Mouse (Mus musculus): Measurements from ENCODE around the gene Duoxa1. TPM values are rescaled to one million over a fixed set of nuclear protein-coding genes. Genes with fewer than 3 reads are reported as not detected.
"Not testable (repeated sequence)": the region's sequence is repeated elsewhere in the genome, so short reads cannot be mapped to it uniquely, and the experiment has no call there.

Duoxa1 gene
- polyA plus RNA-seq, 1 experiment from 2014 or later, result not detected

DNA sequence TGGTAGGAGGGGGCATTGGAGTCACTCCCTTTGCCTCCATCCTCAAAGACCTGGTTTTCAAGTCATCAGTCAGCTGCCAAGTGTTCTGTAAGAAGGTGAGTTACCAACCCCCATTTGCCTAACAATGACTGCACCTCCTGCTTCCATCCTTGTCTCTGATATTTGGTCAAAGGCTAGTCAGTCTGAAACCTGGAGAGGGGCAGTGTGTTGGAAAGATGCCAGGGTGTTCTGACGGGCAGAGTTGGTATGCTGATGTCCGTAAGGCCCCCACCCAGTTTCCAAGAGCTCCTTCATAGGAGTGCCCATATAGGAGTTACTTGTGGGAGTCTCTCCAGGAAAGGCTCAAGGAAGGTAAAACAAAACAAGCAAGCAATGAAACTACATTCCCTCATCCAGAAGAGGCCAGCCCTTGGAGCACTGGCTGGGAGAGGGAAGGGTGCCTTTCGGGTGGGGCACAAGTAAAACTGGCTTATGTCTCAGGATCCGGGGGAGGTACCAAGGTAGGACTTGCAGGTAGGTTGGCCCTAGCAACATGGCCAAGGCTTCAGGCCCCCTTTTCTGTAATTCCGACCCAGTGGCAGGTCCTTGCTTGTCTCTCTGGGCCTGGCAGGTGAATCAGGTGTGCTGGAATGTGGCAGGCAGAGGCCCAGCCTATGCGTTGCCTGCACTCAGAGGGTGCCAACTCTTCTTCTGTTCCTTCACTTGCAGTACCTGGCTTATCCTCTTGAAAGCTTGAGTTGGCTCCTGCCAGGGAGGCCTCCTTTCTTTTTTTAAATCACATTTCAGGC is 31.8 kb upstream of the Duoxa1 start:
- Histone ChIP-seq H3K27me3 (replicated peaks; ENCODE audit: control insufficient read depth, insufficient read depth, low read length) (no peaks in the 10 kb centered on the region), H3K4me1 (replicated peaks; ENCODE audit: control insufficient read depth, insufficient read depth, low read length) (peaks cover 12% of the 10 kb centered on the region), H3K36me3 (ENCODE audit: control insufficient read depth, insufficient read depth, low read length) (no peaks in the 10 kb centered on the region), H3K9ac (ENCODE audit: low read depth, low read length) (no peak overlapping the region), H3K4me2 (no peak overlapping the region), H3K27ac (ENCODE audit: low read depth, low read length) (no peak overlapping the region), H3K4me3 (ENCODE audit: low read depth, low read length) (no peak overlapping the region), H3K9me3 (ENCODE audit: control insufficient read depth, low read length) (no peaks in the 10 kb centered on the region)
- DNase-seq (ENCODE audit: low spot score), result no peak
- 86% methylated on average over 6 of the region's 6 CpGs for WGBS
- no peak for ATAC-seq (replicated peaks; ENCODE audit: low FRiP score)

DNA sequence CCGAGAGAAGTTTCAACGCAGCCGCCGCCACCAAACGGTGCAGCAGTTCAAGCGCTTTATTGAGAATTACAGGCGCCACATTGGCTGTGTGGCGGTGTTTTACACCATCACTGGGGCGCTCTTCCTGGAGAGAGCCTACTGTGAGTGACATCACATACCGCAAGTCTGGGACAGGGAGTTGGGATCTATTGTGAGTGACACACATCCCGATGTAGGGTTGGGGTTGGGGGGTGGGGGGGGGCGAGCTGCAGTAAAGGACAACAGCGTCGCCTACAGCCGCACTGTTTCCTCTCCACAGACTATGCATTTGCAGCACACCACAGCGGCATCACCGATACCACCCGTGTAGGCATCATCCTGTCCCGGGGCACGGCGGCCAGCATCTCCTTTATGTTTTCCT is 23.8 kb upstream of the Duoxa1 start:
- WGBS, result 50% methylated on average over 21 of the region's 21 CpGs
- H3K27ac ChIP-seq (ENCODE audit: low read depth, low read length), result no peak overlapping the region
- no peak for ATAC-seq (replicated peaks; ENCODE audit: low FRiP score)
- no peaks in the 10 kb centered on the region for H3K36me3 ChIP-seq (ENCODE audit: control insufficient read depth, insufficient read depth, low read length)
- H3K4me3 ChIP-seq (ENCODE audit: low read depth, low read length), result no peak overlapping the region
- no peak overlapping the region for H3K9ac ChIP-seq (ENCODE audit: low read depth, low read length)
- no peak for DNase-seq (ENCODE audit: low spot score)
- no peak overlapping the region for H3K4me2 ChIP-seq
- H3K4me1 ChIP-seq (replicated peaks; ENCODE audit: control insufficient read depth, insufficient read depth, low read length), result no peaks in the 10 kb centered on the region
- H3K9me3 ChIP-seq (ENCODE audit: control insufficient read depth, low read length), result no peaks in the 10 kb centered on the region
- H3K27me3 ChIP-seq (replicated peaks; ENCODE audit: control insufficient read depth, insufficient read depth, low read length), result no peaks in the 10 kb centered on the region

DNA sequence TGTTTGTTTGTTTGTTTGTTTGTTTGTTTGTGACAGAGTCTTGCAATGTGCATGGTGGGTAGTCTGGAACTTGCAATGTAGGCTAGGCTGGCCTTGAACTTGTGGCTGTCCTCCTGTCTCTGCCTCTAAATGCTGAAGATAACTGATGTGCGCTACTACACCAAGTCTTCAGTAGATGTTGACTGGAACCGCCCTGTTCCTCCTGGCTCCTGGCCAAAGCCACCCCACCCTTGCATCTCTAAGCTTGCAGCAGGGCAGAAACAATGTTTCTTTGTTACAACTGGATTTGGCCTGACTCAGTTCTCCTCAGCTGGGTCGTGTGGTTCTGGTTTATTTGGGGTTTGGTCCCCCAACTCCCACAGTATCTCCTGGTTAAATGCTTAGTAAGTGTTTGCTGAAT is 20.6 kb upstream of the Duoxa1 start:
- no peak for ATAC-seq (replicated peaks; ENCODE audit: low FRiP score)
- no peak overlapping the region for H3K27ac ChIP-seq (ENCODE audit: low read depth, low read length)
- DNase-seq (ENCODE audit: low spot score), result no peak
- H3K9ac ChIP-seq (ENCODE audit: low read depth, low read length), result no peak overlapping the region
- H3K9me3 ChIP-seq (ENCODE audit: control insufficient read depth, low read length), result no peaks in the 10 kb centered on the region
- no peaks in the 10 kb centered on the region for H3K4me1 ChIP-seq (replicated peaks; ENCODE audit: control insufficient read depth, insufficient read depth, low read length)
- H3K4me3 ChIP-seq (ENCODE audit: low read depth, low read length), result no peak overlapping the region
- H3K27me3 ChIP-seq (replicated peaks; ENCODE audit: control insufficient read depth, insufficient read depth, low read length), result no peaks in the 10 kb centered on the region
- no peaks in the 10 kb centered on the region for H3K36me3 ChIP-seq (ENCODE audit: control insufficient read depth, insufficient read depth, low read length)
- H3K4me2 ChIP-seq, result no peak overlapping the region
- 68% methylated on average over 3 of the region's 3 CpGs for WGBS

DNA sequence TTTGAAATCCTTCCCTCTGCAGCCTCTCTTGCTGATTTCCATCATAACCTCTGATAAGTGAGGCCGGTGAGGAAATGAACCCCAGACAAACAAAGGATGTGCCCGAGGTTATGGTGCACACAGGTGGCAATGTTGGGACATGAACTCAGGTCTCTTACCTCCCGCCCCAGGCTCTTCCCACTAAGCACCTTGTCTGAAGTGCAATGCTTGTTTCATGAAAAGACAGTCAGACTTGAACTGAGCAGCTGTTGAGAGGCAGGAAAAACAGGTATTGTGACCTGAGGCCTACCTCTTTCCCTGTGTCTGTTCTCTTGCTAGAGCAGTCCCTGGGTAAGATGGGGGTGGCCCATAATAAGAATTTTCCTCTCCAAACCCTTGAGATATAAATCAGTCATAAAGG is 18.7 kb upstream of the Duoxa1 start:
- no peak overlapping the region for H3K27ac ChIP-seq (ENCODE audit: low read depth, low read length)
- no peak overlapping the region for H3K4me3 ChIP-seq (ENCODE audit: low read depth, low read length)
- H3K9ac ChIP-seq (ENCODE audit: low read depth, low read length), result no peak overlapping the region
- ATAC-seq (replicated peaks; ENCODE audit: low FRiP score) (no peak), DNase-seq (ENCODE audit: low spot score) (no peak)
- H3K9me3 ChIP-seq (ENCODE audit: control insufficient read depth, low read length), result no peaks in the 10 kb centered on the region
- H3K4me1 ChIP-seq (replicated peaks; ENCODE audit: control insufficient read depth, insufficient read depth, low read length), result no peaks in the 10 kb centered on the region
- no peaks in the 10 kb centered on the region for H3K36me3 ChIP-seq (ENCODE audit: control insufficient read depth, insufficient read depth, low read length)
- H3K27me3 ChIP-seq (replicated peaks; ENCODE audit: control insufficient read depth, insufficient read depth, low read length), result no peaks in the 10 kb centered on the region
- 76% methylated on average over 3 of the region's 3 CpGs for WGBS
- no peak overlapping the region for H3K4me2 ChIP-seq

DNA sequence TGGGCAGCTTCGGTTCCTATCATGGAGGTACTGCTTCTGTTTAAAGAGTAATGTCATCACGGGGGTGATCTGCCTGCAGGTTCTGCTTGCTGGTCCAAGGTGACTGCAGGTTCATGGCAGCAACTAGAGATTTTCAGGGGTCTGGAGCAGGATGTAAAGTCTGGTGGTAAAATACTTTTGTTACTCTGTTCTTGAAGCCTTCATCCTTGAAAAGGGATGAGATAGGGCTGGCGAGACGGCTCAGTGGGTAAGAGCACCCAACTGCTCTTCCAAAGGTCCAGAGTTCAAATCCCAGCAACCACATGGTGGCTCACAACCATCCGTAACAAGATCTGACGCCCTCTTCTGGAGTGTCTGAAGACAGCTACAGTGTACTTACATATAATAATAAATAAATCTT is 16.8 kb upstream of the Duoxa1 start:
- not testable (repeated sequence) for H3K27me3 ChIP-seq (replicated peaks; ENCODE audit: control insufficient read depth, insufficient read depth, low read length); H3K4me2 ChIP-seq; H3K27ac ChIP-seq (ENCODE audit: low read depth, low read length); ATAC-seq (replicated peaks; ENCODE audit: low FRiP score); H3K36me3 ChIP-seq (ENCODE audit: control insufficient read depth, insufficient read depth, low read length); DNase-seq (ENCODE audit: low spot score); H3K9ac ChIP-seq (ENCODE audit: low read depth, low read length); H3K4me3 ChIP-seq (ENCODE audit: low read depth, low read length); H3K9me3 ChIP-seq (ENCODE audit: control insufficient read depth, low read length); H3K4me1 ChIP-seq (replicated peaks; ENCODE audit: control insufficient read depth, insufficient read depth, low read length)
- WGBS, result 77% methylated on average over 4 of the region's 6 CpGs

DNA sequence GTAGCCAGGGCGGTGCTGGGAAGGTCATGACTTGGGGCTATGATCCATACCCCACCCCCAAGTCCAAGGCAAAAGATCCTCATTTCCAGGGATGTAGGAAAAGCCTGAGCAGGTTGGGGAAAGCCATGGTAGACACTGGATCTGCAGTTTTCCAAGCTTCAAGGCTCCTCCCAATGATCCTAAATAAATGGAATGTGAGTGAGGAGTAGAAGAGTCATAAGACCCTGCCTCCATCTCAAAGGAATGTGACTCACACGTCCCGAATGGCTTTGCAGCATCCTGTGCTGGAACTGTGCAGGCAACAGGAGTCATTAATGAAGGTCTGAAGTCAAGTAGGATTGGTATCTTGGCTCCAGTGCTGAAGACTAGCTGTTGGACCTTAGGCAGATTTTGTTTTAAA is 14.5 kb upstream of the Duoxa1 start:
- 61% methylated on average over 3 of the region's 3 CpGs for WGBS
- Histone ChIP-seq H3K9me3 (ENCODE audit: control insufficient read depth, low read length) (no peaks in the 10 kb centered on the region), H3K27ac (ENCODE audit: low read depth, low read length) (no peak overlapping the region), H3K4me2 (no peak overlapping the region), H3K27me3 (replicated peaks; ENCODE audit: control insufficient read depth, insufficient read depth, low read length) (no peaks in the 10 kb centered on the region), H3K4me1 (replicated peaks; ENCODE audit: control insufficient read depth, insufficient read depth, low read length) (no peaks in the 10 kb centered on the region), H3K9ac (ENCODE audit: low read depth, low read length) (no peak overlapping the region), H3K4me3 (ENCODE audit: low read depth, low read length) (no peak overlapping the region), H3K36me3 (ENCODE audit: control insufficient read depth, insufficient read depth, low read length) (no peaks in the 10 kb centered on the region)
- ATAC-seq (replicated peaks; ENCODE audit: low FRiP score) (no peak), DNase-seq (ENCODE audit: low spot score) (no peak)

DNA sequence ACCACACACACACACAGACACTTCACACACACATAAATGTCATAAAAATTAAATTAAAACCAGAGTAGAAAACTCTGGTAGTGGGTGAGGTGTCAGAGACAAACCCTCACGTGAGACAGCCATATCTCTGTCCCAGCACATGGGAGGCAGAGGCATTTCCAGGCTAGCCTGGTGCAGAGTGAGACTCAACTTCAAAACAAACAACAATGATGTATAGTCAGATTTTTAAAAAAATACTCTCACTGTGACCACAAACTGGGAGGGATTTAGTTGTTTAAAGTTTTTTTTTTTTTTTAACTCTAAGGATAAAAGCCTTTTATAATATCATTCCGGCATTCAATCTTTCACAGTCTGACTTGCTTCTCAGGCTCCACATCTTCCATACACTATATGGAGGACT is 11.8 kb upstream of the Duoxa1 start:
- H3K9me3 ChIP-seq (ENCODE audit: control insufficient read depth, low read length), result no peaks in the 10 kb centered on the region
- H3K27me3 ChIP-seq (replicated peaks; ENCODE audit: control insufficient read depth, insufficient read depth, low read length), result no peaks in the 10 kb centered on the region
- no peak overlapping the region for H3K4me2 ChIP-seq
- H3K27ac ChIP-seq (ENCODE audit: low read depth, low read length), result no peak overlapping the region
- 83% methylated on average over 2 of the region's 2 CpGs for WGBS
- H3K4me3 ChIP-seq (ENCODE audit: low read depth, low read length), result no peak overlapping the region
- H3K36me3 ChIP-seq (ENCODE audit: control insufficient read depth, insufficient read depth, low read length), result no peaks in the 10 kb centered on the region
- DNase-seq (ENCODE audit: low spot score) (no peak), ATAC-seq (replicated peaks; ENCODE audit: low FRiP score) (no peak)
- no peaks in the 10 kb centered on the region for H3K4me1 ChIP-seq (replicated peaks; ENCODE audit: control insufficient read depth, insufficient read depth, low read length)
- H3K9ac ChIP-seq (ENCODE audit: low read depth, low read length), result no peak overlapping the region

GRCm38 (mm10) chr2:122324586-122324985 is 11.1 kb upstream of the Duoxa1 start:
- no peaks in the 10 kb centered on the region for H3K36me3 ChIP-seq (ENCODE audit: control insufficient read depth, insufficient read depth, low read length)
- no peaks in the 10 kb centered on the region for H3K9me3 ChIP-seq (ENCODE audit: control insufficient read depth, low read length)
- WGBS, result 73% methylated on average over 3 of the region's 3 CpGs
- no peaks in the 10 kb centered on the region for H3K4me1 ChIP-seq (replicated peaks; ENCODE audit: control insufficient read depth, insufficient read depth, low read length)
- DNase-seq (ENCODE audit: low spot score) (no peak), ATAC-seq (replicated peaks; ENCODE audit: low FRiP score) (no peak)
- H3K4me3 ChIP-seq (ENCODE audit: low read depth, low read length), result no peak overlapping the region
- no peak overlapping the region for H3K4me2 ChIP-seq
- no peak overlapping the region for H3K9ac ChIP-seq (ENCODE audit: low read depth, low read length)
- H3K27me3 ChIP-seq (replicated peaks; ENCODE audit: control insufficient read depth, insufficient read depth, low read length), result no peaks in the 10 kb centered on the region
- H3K27ac ChIP-seq (ENCODE audit: low read depth, low read length), result no peak overlapping the region

DNA sequence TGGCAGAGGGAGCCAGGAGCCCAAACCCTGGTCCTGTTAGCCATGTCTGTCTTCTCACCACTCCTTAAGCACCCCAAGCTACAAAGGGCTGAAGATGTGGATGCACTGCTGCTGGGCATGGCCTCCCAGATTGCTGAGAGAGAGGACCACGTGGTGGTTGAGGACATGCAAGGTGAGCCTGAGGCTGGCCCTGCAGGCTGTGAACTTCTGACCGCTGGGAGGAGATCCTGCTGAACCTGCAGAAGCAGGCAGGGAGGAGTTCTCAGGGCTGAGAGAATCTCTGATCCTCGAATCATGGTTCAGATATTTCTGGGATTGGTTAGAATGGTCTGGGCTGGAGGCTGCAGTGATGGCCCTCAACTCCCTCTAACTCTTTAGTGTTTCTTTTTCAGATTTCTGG is 10.4 kb upstream of the Duoxa1 start:
- WGBS, result 55% methylated on average over 3 of the region's 3 CpGs
- Histone ChIP-seq H3K9me3 (ENCODE audit: control insufficient read depth, low read length) (no peaks in the 10 kb centered on the region), H3K4me3 (ENCODE audit: low read depth, low read length) (no peak overlapping the region), H3K36me3 (ENCODE audit: control insufficient read depth, insufficient read depth, low read length) (no peaks in the 10 kb centered on the region), H3K27ac (ENCODE audit: low read depth, low read length) (no peak overlapping the region), H3K27me3 (replicated peaks; ENCODE audit: control insufficient read depth, insufficient read depth, low read length) (peaks cover under 1% of the 10 kb centered on the region; the same call in 1 of the 2 replicates), H3K9ac (ENCODE audit: low read depth, low read length) (no peak overlapping the region), H3K4me2 (no peak overlapping the region), H3K4me1 (replicated peaks; ENCODE audit: control insufficient read depth, insufficient read depth, low read length) (no peaks in the 10 kb centered on the region)
- no peak for ATAC-seq (replicated peaks; ENCODE audit: low FRiP score)
- DNase-seq (ENCODE audit: low spot score), result no peak
